Mouse (Mus musculus) liver, embryonic 13.5 days (tissue): Measurements from ENCODE around the gene Nuak1. TPM values are rescaled to one million over a fixed set of nuclear protein-coding genes. Genes with fewer than 3 reads are reported as not detected.

Experiments used
- ATAC-seq: fragments of 200-750 bp; cut with Nextera tagmentation; 2 replicates; pipeline ENCODE4 v1.8.0; 2017; ENCODE audit warnings: low read depth, mild to moderate bottlenecking, moderate number of reproducible peaks, moderate library complexity
- DNase-seq: peaks from one replicate; pipeline ENCODE4 v3.0.0; 2022
- H3K27ac ChIP-seq: fragments of 300-500 bp; sonication (generic); 2 replicates; pipeline ENCODE4 v1.5.1; 2015; ENCODE audit warnings: moderate library complexity, mild to moderate bottlenecking, inconsistent platforms
- H3K27me3 ChIP-seq: fragments of 300-500 bp; sonication (generic); 2 replicates; pipeline ENCODE4 v1.6.1; 2015; ENCODE audit warnings: mild to moderate bottlenecking, inconsistent platforms
- H3K36me3 ChIP-seq: fragments of 300-500 bp; sonication (generic); 2 replicates; pipeline ENCODE4 v1.6.1; 2015; ENCODE audit warnings: mild to moderate bottlenecking, inconsistent platforms
- H3K4me1 ChIP-seq: fragments of 300-500 bp; sonication (generic); replicated peaks from 2 replicates; pipeline ENCODE4 v1.6.1; 2015; ENCODE audit warnings: inconsistent platforms
- H3K4me2 ChIP-seq: fragments of 300-500 bp; sonication (generic); 2 replicates; pipeline ENCODE4 v1.6.1; 2015; ENCODE audit warnings: inconsistent platforms, mild to moderate bottlenecking, moderate library complexity
- H3K4me3 ChIP-seq: fragments of 300-500 bp; sonication (generic); replicated peaks from 2 replicates; pipeline ENCODE4 v1.5.1; 2015; ENCODE audit warnings: mild to moderate bottlenecking, inconsistent platforms
- H3K9ac ChIP-seq: fragments of 300-500 bp; sonication (generic); 2 replicates; pipeline ENCODE4 v1.6.1; 2015; ENCODE audit warnings: mild to moderate bottlenecking, inconsistent platforms
- H3K9me3 ChIP-seq: fragments of 300-500 bp; sonication (generic); replicated peaks from 2 replicates; pipeline ENCODE4 v1.6.1; 2016; ENCODE audit warnings: inconsistent platforms
- WGBS: fragments of 180-500 bp; shearing (Covaris S2); methylation state at CpG from one replicate; pipeline ENCODE4 v1.1.7; 2015; ENCODE audit not compliant: insufficient replicate concordance; 5-methylcytosine and 5-hydroxymethylcytosine counted together
- polyA plus RNA-seq: library from polyadenylated mRNA; unstranded; fragments of >200 nt; fragmentation: Nextera tagmentation; extraction: Ambion mirVana; gene quantifications from 2 replicates; pipeline ENCODE4 v1.2.1, GENCODE M21; 2015

Nuak1 gene
- polyA plus RNA-seq, 1 experiment from 2014 or later, result 0.12 TPM

- no peak for ATAC-seq
- H3K9me3 ChIP-seq, result no peaks in the 10 kb centered on the region
- H3K9ac ChIP-seq, result no peak overlapping the region
- no peaks in the 10 kb centered on the region for H3K27me3 ChIP-seq
- no peak overlapping the region for H3K27ac ChIP-seq
- H3K4me3 ChIP-seq, result no peak overlapping the region
- DNase-seq, result no peak
- H3K4me2 ChIP-seq, result no peak overlapping the region
- H3K4me1 ChIP-seq, result no peaks in the 10 kb centered on the region
- H3K36me3 ChIP-seq, result no peaks in the 10 kb centered on the region
- 66% methylated on average over 4 of the region's 4 CpGs for WGBS
These were observed 81.7 kb downstream of the Nuak1 start for GRCm38 (mm10) chr10:84358738-84359120.

- Histone ChIP-seq H3K27me3 (no peaks in the 10 kb centered on the region), H3K4me2 (no peak overlapping the region), H3K36me3 (no peaks in the 10 kb centered on the region), H3K4me1 (no peaks in the 10 kb centered on the region), H3K27ac (no peak overlapping the region), H3K9ac (no peak overlapping the region), H3K9me3 (no peaks in the 10 kb centered on the region), H3K4me3 (no peak overlapping the region)
- 37% methylated on average over 4 of the region's 4 CpGs for WGBS
- ATAC-seq, result no peak
- DNase-seq, result no peak
These were observed 82.2 kb downstream of the Nuak1 start for GRCm38 (mm10) chr10:84357997-84358737.

GRCm38 (mm10) chr10:84357593-84357992 is 82.8 kb downstream of the Nuak1 start:
- Histone ChIP-seq H3K4me2 (no peak overlapping the region), H3K4me1 (no peaks in the 10 kb centered on the region), H3K9ac (no peak overlapping the region), H3K27me3 (no peaks in the 10 kb centered on the region), H3K9me3 (no peaks in the 10 kb centered on the region), H3K36me3 (no peaks in the 10 kb centered on the region), H3K27ac (no peak overlapping the region), H3K4me3 (no peak overlapping the region)
- ATAC-seq (no peak), DNase-seq (no peak)
- WGBS, result 57% methylated on average over 4 of the region's 4 CpGs

GRCm38 (mm10) chr10:84354323-84354722 is 86.1 kb downstream of the Nuak1 start:
- Histone ChIP-seq H3K4me2 (no peak overlapping the region), H3K9ac (no peak overlapping the region), H3K4me3 (no peak overlapping the region), H3K4me1 (no peaks in the 10 kb centered on the region), H3K27me3 (no peaks in the 10 kb centered on the region), H3K9me3 (no peaks in the 10 kb centered on the region), H3K36me3 (no peaks in the 10 kb centered on the region), H3K27ac (no peak overlapping the region)
- no peak for ATAC-seq
- DNase-seq, result no peak
- WGBS, result 78% methylated on average over 6 of the region's 6 CpGs

- no peaks in the 10 kb centered on the region for H3K9me3 ChIP-seq
- H3K36me3 ChIP-seq, result no peaks in the 10 kb centered on the region
- H3K4me2 ChIP-seq, result no peak overlapping the region
- DNase-seq (no peak), ATAC-seq (no peak)
- 56% methylated on average over 5 of the region's 5 CpGs for WGBS
- H3K27ac ChIP-seq, result no peak overlapping the region
- H3K27me3 ChIP-seq, result no peaks in the 10 kb centered on the region
- H3K4me3 ChIP-seq, result no peak overlapping the region
- H3K4me1 ChIP-seq, result no peaks in the 10 kb centered on the region
- no peak overlapping the region for H3K9ac ChIP-seq
These were observed 94.7 kb downstream of the Nuak1 start for GRCm38 (mm10) chr10:84345730-84346129.

GRCm38 (mm10) chr10:84343536-84343935 is 96.9 kb downstream of the Nuak1 start:
- Histone ChIP-seq H3K4me3 (no peak overlapping the region), H3K4me2 (no peak overlapping the region), H3K4me1 (no peaks in the 10 kb centered on the region), H3K36me3 (no peaks in the 10 kb centered on the region), H3K9me3 (no peaks in the 10 kb centered on the region), H3K27me3 (no peaks in the 10 kb centered on the region), H3K27ac (no peak overlapping the region), H3K9ac (no peak overlapping the region)
- ATAC-seq (no peak), DNase-seq (no peak)
- 66% methylated on average over 2 of the region's 2 CpGs for WGBS

- DNase-seq (no peak), ATAC-seq (no peak)
- Histone ChIP-seq H3K9ac (no peak overlapping the region), H3K36me3 (no peaks in the 10 kb centered on the region), H3K4me1 (no peaks in the 10 kb centered on the region), H3K4me2 (no peak overlapping the region), H3K27ac (no peak overlapping the region), H3K4me3 (no peak overlapping the region), H3K9me3 (no peaks in the 10 kb centered on the region), H3K27me3 (no peaks in the 10 kb centered on the region)
- 40% methylated on average over 4 of the region's 4 CpGs for WGBS
These were observed 100.9 kb downstream of the Nuak1 start for GRCm38 (mm10) chr10:84339456-84339855.

GRCm38 (mm10) chr10:84338752-84339151 is 101.6 kb downstream of the Nuak1 start:
- WGBS, result 33% methylated on average over 3 of the region's 3 CpGs
- Histone ChIP-seq H3K4me1 (no peaks in the 10 kb centered on the region), H3K9ac (no peak overlapping the region), H3K36me3 (no peaks in the 10 kb centered on the region), H3K27me3 (no peaks in the 10 kb centered on the region), H3K4me3 (no peak overlapping the region), H3K9me3 (no peaks in the 10 kb centered on the region), H3K27ac (no peak overlapping the region), H3K4me2 (no peak overlapping the region)
- ATAC-seq (no peak), DNase-seq (no peak)

- H3K4me1 ChIP-seq, result no peaks in the 10 kb centered on the region
- WGBS, result 59% methylated on average over 4 of the region's 4 CpGs
- H3K27me3 ChIP-seq, result no peaks in the 10 kb centered on the region
- no peak overlapping the region for H3K9ac ChIP-seq
- H3K4me2 ChIP-seq, result no peak overlapping the region
- ATAC-seq (no peak), DNase-seq (no peak)
- H3K4me3 ChIP-seq, result no peak overlapping the region
- H3K9me3 ChIP-seq, result no peaks in the 10 kb centered on the region
- no peak overlapping the region for H3K27ac ChIP-seq
- H3K36me3 ChIP-seq, result no peaks in the 10 kb centered on the region
These were observed 105.0 kb downstream of the Nuak1 start for GRCm38 (mm10) chr10:84335441-84335840.

- H3K9me3 ChIP-seq, result no peaks in the 10 kb centered on the region
- 67% methylated on average over 7 of the region's 7 CpGs for WGBS
- H3K4me2 ChIP-seq, result no peak overlapping the region
- H3K4me1 ChIP-seq, result no peaks in the 10 kb centered on the region
- no peaks in the 10 kb centered on the region for H3K27me3 ChIP-seq
- no peak overlapping the region for H3K4me3 ChIP-seq
- H3K36me3 ChIP-seq, result no peaks in the 10 kb centered on the region
- no peak overlapping the region for H3K9ac ChIP-seq
- DNase-seq (no peak), ATAC-seq (no peak)
- H3K27ac ChIP-seq, result no peak overlapping the region
These were observed 110.6 kb downstream of the Nuak1 start for GRCm38 (mm10) chr10:84329822-84330221.

- 56% methylated on average over 5 of the region's 5 CpGs for WGBS
- Histone ChIP-seq H3K27me3 (no peaks in the 10 kb centered on the region), H3K27ac (no peak overlapping the region), H3K9me3 (no peaks in the 10 kb centered on the region), H3K4me3 (no peak overlapping the region), H3K9ac (no peak overlapping the region), H3K4me1 (no peaks in the 10 kb centered on the region), H3K4me2 (no peak overlapping the region), H3K36me3 (no peaks in the 10 kb centered on the region)
- ATAC-seq, result no peak
- DNase-seq, result no peak
These were observed 111.1 kb downstream of the Nuak1 start for GRCm38 (mm10) chr10:84329336-84329735.

- no peaks in the 10 kb centered on the region for H3K27me3 ChIP-seq
- 52% methylated on average over 6 of the region's 6 CpGs for WGBS
- no peak for ATAC-seq
These were observed 116.4 kb downstream of the Nuak1 start for GRCm38 (mm10) chr10:84324018-84324417.

More at GRCm38 (mm10) chr10:84324018-84324417, 116.4 kb downstream of the Nuak1 start:
- H3K4me2 ChIP-seq, result no peak overlapping the region
- no peaks in the 10 kb centered on the region for H3K36me3 ChIP-seq
- H3K27ac ChIP-seq, result no peak overlapping the region
- H3K9me3 ChIP-seq, result no peaks in the 10 kb centered on the region
- H3K9ac ChIP-seq, result no peak overlapping the region
- no peak overlapping the region for H3K4me3 ChIP-seq
- H3K4me1 ChIP-seq, result no peaks in the 10 kb centered on the region
- no peak for DNase-seq
